Mouse (Mus musculus) limb, embryonic 10.5 days (tissue): ENCODE measurements around the gene Gm15217. TPM values are rescaled to one million over a fixed set of nuclear protein-coding genes. Genes with fewer than 3 reads are reported as not detected.

Experiments
- DNase-seq: peaks from one replicate; pipeline ENCODE4 v3.0.0-alpha.2; 2017; ENCODE audit warnings: low spot score
- H3K27ac ChIP-seq: fragments of 300-500 bp; sonication (generic); 2 replicates; pipeline ENCODE4 v1.5.1; 2016; ENCODE audit warnings: mild to moderate bottlenecking
- H3K27me3 ChIP-seq: fragments of 300-500 bp; sonication (generic); 2 replicates; pipeline ENCODE4 v1.6.1; 2016; ENCODE audit warnings: low read depth, mild to moderate bottlenecking; ENCODE audit not compliant: poor library complexity, severe bottlenecking
- H3K36me3 ChIP-seq: fragments of 300-500 bp; sonication (generic); 2 replicates; pipeline ENCODE4 v1.6.1; 2016; ENCODE audit warnings: mild to moderate bottlenecking, moderate library complexity
- H3K4me1 ChIP-seq: fragments of 300-500 bp; sonication (generic); 2 replicates; pipeline ENCODE4 v1.6.1; 2016
- H3K4me3 ChIP-seq: fragments of 300-500 bp; sonication (generic); 2 replicates; pipeline ENCODE4 v1.5.1; 2016; ENCODE audit warnings: mild to moderate bottlenecking, moderate library complexity
- H3K9me3 ChIP-seq: fragments of 300-500 bp; sonication (generic); replicated peaks from 2 replicates; pipeline ENCODE4 v1.6.1; 2016; ENCODE audit warnings: mild to moderate bottlenecking
- WGBS: fragments of 180-500 bp; shearing (Covaris S2); methylation state at CpG from one replicate; pipeline ENCODE4 v1.1.7; 2016; 5-methylcytosine and 5-hydroxymethylcytosine counted together
- polyA plus RNA-seq: library from polyadenylated mRNA; unstranded; fragments of >200 nt; fragmentation: Nextera tagmentation; extraction: Ambion mirVana; gene quantifications from 2 replicates; pipeline ENCODE4 v1.2.1, GENCODE M21; 2016

Gene Gm15217
- polyA plus RNA-seq, 1 experiment from 2014 or later: 0.31 TPM

DNA sequence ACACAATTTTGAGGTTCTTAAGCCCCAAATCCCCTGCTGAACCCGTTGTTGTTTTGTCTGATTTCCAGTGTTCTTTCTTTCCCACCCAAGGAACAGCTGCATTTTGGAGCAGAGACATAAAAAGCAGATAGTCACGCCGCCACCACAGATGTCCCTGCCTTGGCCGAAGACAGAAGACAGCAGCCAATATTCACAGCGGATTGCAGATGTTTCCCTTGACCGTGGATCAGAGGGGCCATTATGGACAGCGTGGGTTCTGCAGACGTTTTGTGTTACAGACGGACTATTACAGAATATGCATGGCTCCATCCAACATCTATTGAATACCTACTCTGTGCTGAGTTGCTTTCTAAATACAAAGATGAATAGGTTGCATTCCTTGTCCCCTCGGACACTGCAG lies 29.8 kb downstream of the Gm15217 start:
- Histone ChIP-seq H3K27ac (no peak overlapping the region), H3K27me3 (no peaks in the 10 kb centered on the region), H3K36me3 (no peaks in the 10 kb centered on the region), H3K4me3 (no peak overlapping the region), H3K4me1 (peaks cover 4% of the 10 kb centered on the region; the same call in 1 of the 2 replicates), H3K9me3 (no peaks in the 10 kb centered on the region)
- DNase-seq: no peak
- 92% methylated on average over 10 of the region's 10 CpGs for WGBS

DNA sequence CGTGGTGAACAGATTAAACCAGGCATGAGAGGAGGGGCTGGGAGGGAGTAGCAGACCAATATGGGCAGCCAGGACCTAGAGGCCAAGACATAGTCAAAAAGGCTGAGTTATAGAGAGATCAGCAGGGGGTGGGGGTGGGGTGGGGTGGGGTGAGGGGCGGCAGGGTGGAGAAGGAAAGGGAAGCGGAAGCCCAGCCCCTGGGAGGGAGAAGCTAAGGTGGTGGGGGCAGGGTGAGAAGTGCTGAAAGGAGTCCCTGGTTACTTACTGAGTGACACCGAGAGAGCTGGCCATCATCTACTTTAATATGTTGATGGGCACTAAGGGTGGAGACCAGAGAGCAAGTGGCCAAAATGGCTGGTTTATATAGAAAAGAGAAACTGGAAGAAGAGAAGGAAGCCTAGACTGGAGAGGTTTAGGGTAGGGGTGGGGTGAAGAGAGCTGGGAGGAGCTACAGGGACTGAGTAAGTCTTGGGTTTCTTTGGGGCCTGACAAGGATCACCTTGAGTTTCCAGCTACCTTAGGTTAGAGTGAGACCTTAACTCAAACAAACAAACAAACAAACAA lies 31.4 kb downstream of the Gm15217 start:
- H3K4me1 ChIP-seq: peaks cover 4% of the 10 kb centered on the region; the same call in 1 of the 2 replicates
- H3K9me3 ChIP-seq: no peaks in the 10 kb centered on the region
- DNase-seq: no peak
- no peaks in the 10 kb centered on the region for H3K36me3 ChIP-seq
- no peak overlapping the region for H3K27ac ChIP-seq
- H3K4me3 ChIP-seq: no peak overlapping the region
- WGBS: 55% methylated on average over 4 of the region's 4 CpGs
- H3K27me3 ChIP-seq: no peaks in the 10 kb centered on the region

DNA sequence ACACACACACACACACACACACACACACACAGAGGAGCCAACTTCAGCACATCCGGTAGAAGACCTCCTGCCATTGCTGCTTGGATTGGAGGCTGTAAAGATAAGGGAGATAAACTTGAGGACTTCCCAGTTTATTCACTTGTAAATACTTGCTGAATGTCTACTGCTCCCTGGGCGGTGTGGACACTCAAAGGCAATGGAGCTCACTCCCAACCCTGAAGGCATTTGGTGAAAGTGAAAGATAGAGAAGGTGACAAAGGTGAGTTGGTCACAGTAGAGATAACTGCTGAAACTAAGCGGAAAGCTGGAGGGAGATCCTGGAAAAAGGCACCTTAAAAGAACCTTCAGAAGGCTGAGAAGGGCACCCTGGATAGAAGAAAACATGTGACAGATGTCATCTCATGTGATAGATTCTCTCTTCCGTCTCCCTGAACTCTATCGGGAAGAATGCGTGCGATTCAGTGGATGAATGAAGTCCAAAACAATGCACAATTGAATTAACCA lies 33.3 kb downstream of the Gm15217 start:
- H3K4me3 ChIP-seq: no peak overlapping the region
- no peaks in the 10 kb centered on the region for H3K36me3 ChIP-seq
- 80% methylated on average over 7 of the region's 7 CpGs for WGBS
- no peaks in the 10 kb centered on the region for H3K9me3 ChIP-seq
- H3K27me3 ChIP-seq: no peaks in the 10 kb centered on the region
- H3K27ac ChIP-seq: no peak overlapping the region
- H3K4me1 ChIP-seq: peaks cover 4% of the 10 kb centered on the region; the same call in 1 of the 2 replicates
- no peak for DNase-seq

DNA sequence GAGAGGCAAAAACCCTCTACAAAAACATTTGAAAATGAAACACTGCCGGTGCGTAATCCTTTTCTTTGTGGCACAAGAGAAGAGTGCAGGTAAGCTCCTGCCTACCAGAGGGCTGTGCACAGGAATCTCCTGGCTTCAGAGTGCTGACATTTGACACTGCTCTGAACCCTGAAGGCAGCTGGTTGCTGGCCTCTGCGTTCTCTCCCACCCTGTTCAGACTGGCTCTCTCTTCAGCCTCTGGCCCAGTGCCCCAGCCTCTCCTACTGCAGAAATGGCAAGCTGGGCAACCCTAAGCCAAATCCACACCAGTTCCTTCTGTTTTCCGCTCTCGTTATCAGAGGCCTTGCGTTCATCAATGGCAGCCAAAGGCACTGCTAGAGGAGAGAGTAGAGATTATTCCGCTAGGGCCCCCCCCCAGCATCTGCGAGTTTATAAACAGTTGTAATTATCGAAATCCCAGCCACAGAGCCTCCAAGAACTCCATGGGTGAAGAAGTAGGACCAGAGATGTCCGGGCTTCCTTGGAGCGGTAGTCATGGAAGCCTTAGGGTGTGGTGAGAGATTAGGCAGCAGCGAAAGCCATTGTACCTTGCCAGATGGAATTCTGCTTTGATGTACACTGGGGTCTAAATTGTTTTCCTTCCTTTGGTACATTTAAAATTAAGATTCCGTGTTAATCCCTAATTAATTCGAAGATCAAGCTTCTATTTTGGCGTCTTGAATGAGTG lies 39.3 kb downstream of the Gm15217 start:
- Histone ChIP-seq H3K4me3 (no peak overlapping the region), H3K9me3 (no peaks in the 10 kb centered on the region), H3K27me3 (no peaks in the 10 kb centered on the region), H3K36me3 (no peaks in the 10 kb centered on the region), H3K4me1 (peaks cover 17% of the 10 kb centered on the region), H3K27ac (0 out of 2 replicates have a peak overlapping the region, but pooled peaks have one; percentile 4)
- peak; percentile 33 for DNase-seq
- 70% methylated on average over 15 of the region's 15 CpGs for WGBS

DNA sequence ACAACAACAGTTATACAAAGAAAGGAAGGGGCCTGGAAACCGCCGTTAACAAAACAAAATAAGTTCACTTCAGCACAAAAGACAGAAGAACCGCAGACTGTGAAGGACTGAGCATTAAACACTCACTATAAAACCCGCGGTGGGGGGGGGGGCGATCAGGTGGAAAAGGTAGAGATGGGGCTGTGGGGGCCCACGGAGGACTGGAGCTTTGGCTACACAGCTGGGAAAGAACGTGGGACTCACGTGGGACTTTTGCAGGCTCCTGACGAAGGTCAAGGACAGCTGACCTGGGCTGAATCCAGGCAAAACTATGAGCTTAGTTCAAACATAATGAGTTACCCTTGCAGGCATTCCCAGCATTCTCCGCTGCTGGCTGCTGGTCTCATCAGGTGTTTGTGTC lies 40.1 kb downstream of the Gm15217 start:
- Histone ChIP-seq H3K27me3 (no peaks in the 10 kb centered on the region), H3K4me1 (peaks cover 17% of the 10 kb centered on the region), H3K4me3 (no peak overlapping the region), H3K27ac (no peak overlapping the region), H3K36me3 (no peaks in the 10 kb centered on the region), H3K9me3 (no peaks in the 10 kb centered on the region)
- WGBS: 60% methylated on average over 11 of the region's 11 CpGs
- DNase-seq: no peak

DNA sequence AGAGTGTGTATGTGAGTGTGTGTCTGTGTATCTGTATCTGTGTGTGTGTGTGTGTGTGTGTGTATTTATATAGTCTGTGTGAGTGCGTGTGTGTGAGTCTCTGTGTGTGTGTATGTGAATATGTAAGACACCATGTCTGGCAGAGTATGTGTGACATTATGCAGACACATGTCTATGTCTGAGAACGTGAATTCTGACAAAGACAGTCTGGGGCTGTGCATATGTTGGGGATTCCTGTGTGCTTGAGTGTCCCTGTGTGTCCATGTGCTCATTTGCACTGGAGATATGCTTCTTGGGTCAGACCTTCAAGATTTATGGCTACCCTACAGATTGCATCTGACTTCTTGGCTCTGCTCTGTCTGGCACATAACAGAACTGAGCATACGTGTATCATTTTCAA lies 42.6 kb downstream of the Gm15217 start:
- WGBS: 82% methylated on average over 3 of the region's 3 CpGs
- no peaks in the 10 kb centered on the region for H3K9me3 ChIP-seq

DNA sequence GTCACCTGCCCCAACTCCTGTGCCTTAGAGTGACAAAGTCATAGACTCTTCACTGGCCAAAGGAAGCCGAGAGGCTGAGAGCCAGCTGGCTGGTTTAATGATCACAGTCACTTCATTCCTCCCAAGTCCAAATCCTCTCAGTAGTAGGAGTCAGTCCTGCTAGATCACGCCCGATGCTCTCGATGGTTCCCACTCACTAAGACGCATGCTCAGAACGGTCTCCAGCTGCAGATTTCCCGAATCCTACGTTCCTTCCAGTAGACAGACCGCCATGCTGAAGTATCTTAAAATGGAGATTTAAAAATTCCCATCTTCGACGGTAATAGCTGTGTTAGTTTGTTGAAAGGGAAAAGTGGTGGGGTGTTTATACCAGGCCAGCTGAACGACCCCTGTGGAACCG lies 48.0 kb downstream of the Gm15217 start:
- no peak overlapping the region for H3K4me3 ChIP-seq
- H3K9me3 ChIP-seq: no peaks in the 10 kb centered on the region
- no peaks in the 10 kb centered on the region for H3K4me1 ChIP-seq
- H3K27ac ChIP-seq: no peak overlapping the region
- 91% methylated on average over 13 of the region's 13 CpGs for WGBS
- no peaks in the 10 kb centered on the region for H3K27me3 ChIP-seq
- no peaks in the 10 kb centered on the region for H3K36me3 ChIP-seq
- DNase-seq: no peak

More for the DNA sequence above, 42.6 kb downstream of the Gm15217 start:
- DNase-seq: no peak
- no peaks in the 10 kb centered on the region for H3K36me3 ChIP-seq
- H3K27ac ChIP-seq: no peak overlapping the region
- no peaks in the 10 kb centered on the region for H3K27me3 ChIP-seq
- H3K4me3 ChIP-seq: no peak overlapping the region
- H3K4me1 ChIP-seq: peaks cover 17% of the 10 kb centered on the region

DNA sequence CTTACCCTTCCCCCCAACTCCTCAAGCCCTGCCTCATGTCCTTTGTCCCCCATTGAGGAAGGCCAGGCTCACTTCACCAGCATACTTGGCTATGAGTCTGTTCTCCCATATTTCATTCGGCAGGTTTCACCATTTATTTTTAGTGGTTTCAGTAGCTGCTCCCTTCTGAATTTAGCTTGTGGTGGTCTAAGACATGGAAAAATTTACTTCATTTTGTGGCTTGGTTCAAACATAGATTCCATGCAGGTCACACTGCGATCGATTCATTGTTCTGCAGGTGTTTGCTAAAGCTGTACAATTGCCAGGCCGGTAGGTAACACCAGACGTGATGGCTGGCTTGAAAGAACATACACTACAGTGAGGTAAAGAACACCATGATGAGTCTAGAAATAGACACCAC lies 51.0 kb downstream of the Gm15217 start:
- WGBS: 97% methylated on average over 5 of the region's 5 CpGs
- H3K27me3 ChIP-seq: no peaks in the 10 kb centered on the region
- H3K9me3 ChIP-seq: no peaks in the 10 kb centered on the region

More for the DNA sequence above, 51.0 kb downstream of the Gm15217 start:
- Histone ChIP-seq H3K4me3 (no peak overlapping the region), H3K4me1 (peaks cover under 1% of the 10 kb centered on the region), H3K36me3 (no peaks in the 10 kb centered on the region), H3K27ac (no peak overlapping the region)
- DNase-seq: no peak

Other genes starting within 250 kb of the Gm15217 start
- gene Bmp4, start 11.3 kb downstream of the Gm15217 start, polyA plus RNA-seq: 73.3 and 87.4 TPM in 2 replicates